Mouse (Mus musculus) layer of hippocampus, adult 9-11 months (tissue): ENCODE results near the gene Grpel1.

ENCODE experiments used
- DNase-seq: peaks from one replicate; pipeline ENCODE4 v3.0.0; 2022

Gene Grpel1

DNA sequence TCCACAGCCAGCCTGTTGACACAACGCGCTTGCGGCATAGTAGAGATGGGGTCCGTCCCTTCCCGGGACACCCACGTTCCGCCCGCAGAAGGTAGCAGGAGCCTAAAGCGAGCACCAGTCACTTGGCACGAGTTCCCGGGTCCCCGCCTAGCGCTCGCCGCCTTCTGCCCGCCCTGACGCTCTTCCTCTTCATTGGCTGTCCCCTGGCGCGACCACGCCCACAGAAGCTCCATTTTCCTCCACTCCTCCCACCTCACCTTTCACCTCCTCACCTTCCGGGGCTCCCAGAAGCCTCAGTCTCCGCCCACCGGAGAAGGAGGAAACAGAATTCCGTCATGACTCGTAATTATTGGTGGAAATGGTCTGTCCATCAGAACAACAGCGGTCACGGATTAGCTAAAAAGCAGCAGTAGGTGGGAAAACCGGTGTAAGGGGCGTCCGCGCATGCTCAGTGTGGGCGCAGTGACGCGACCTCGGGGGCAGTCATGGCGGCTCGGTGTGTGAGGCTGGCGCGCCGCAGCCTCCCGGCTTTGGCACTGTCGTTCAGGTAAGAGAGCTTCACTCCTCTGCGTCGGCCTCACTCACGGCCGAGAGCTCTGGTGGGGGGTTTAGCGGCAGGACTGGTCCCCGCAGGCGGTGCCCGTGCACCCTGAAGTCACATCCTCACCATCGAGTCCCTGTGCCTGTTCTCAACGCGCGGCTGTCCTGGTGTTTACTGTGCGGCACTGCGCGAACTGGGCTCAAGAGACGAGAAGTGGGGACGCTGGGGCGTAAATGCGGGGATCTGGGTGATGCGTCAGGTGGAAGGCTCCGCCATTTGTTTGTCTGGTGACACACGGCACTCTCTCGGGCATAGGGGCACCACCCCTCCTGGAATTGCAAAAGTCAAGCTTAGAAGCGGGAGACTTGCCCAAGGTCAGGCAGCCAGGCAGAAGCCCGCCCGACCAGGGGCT, at the start of gene Grpel1:
Grpel1 (plus strand) TSS at position 290 of the 953 bp plus-strand sequence.
- DNase-seq, result peak; percentile 100

DNA sequence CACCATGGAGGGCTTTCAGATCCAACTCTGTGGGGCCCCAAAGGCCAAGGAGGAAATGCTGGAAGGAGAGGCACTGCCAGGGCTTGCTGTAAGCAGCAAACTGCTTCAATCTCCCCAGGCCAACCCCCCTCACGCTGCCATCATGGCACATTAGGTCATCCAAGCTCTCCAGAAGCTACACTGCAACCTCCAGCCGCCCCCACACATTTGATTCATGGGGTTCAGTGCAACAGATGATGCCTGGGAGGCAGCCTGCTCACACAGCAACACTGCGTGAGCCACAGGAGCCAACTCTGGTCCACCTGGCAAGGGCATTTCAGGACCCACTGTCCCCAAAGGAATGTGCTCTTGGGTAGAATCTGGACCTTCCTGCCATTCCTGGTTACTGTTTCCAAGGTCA, 44.9 kb upstream of the Grpel1 start:
- DNase-seq, result peak; percentile 65

GRCm38 (mm10) chr5:36422689-36423088, 42.1 kb upstream of the Grpel1 start:
- DNase-seq, result no peak

DNA sequence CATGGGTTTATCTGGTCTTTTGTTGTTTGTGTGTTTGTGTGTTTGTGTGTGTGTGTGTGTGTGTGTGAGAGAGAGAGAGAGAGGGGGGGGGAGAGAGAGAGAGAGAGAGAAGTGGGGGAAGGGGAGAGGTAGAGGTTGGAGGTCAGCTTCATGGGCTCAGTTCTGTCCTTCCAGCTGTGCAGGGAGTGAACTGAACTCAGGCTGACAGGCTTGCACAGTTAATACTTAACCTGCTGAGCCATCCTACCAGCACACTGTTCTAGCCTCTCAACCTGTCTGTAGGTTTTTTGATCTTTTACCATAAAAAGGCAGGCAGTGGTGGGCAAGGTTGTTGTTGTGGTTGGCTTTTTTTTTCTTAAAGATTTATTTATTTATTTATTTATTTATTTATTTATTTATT, 40.1 kb upstream of the Grpel1 start:
- DNase-seq, result no peak

DNA sequence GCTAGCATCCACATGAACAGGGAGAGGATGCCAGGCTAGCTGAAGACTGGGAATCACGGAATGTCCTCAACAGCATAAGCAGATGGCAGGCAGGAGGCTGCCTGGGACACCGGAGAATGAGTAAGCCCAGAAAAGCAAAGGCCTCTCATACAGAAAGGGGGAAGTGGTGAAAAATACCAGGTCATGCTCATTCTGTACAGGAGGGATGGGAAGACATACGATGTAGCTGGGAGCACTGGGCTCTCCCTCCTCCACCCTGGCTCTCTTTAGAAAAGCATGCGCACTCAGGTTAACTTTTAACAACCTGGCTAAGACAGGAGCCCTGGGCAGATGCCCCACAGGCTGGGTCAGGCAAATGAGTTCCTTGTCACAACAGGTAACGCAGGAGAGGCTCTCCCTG, 38.4 kb upstream of the Grpel1 start:
- peak; percentile 78 for DNase-seq

DNA sequence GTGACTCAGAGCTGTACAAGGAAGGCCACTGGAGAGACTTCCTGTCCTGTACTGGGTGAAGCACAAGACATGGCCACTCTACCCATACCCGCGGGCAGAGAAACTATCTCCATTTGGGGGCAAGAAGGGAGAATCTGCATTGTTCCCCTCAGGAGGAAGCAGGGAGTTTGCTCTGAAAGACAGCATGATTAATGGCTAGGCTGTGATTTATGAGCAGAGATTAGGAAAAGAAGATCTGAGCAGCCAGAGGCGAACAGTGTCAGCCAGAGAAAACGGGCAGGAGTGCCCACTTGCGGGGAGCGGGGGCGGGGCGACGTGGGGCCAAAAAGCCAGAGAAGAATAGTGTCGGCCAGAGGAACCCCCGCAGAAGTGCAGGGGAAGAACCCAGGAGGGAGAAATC, 37.0 kb upstream of the Grpel1 start:
- no peak for DNase-seq

DNA sequence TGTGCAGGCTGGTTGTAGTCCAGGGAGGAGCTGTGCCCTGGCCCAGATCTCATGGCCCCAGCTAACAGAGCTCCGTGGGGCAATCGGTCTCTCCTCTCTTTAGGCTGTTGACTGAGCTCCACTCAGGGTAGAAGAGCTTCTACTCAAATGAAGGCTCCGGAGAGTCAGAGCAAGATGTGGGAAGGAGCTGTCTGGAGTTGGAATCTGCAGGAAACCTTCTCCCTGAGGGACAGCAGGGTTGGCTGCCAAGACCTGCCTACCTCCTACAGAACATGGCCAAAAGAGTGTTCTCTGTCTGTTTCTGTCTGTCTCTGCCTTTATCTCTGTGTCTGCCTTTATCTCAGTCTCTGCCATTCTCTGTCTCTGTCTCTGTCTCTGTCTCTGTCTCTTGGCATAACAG, 35.2 kb upstream of the Grpel1 start:
- DNase-seq, result no peak

DNA sequence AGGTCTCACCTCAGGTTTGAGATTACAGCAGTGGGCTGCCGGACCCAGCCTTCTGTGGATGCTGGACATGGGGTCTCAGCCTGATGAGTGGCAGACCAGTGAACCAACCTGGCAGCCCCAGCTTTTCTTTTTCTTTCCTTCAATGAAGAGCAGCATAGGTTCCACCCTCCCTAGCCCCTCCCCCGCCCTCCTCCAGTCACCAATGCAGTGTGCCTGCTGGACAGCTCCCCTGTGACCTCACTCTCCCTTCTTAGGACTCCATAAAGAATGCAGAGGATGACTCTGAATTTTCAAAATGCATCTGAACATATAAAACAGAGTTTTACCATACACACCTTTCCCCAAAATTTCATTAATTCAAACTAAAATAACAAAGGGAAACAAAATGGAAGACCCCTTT, 33.1 kb upstream of the Grpel1 start:
- DNase-seq, result no peak

GRCm38 (mm10) chr5:36434398-36434967, 30.3 kb upstream of the Grpel1 start:
- no peak for DNase-seq

DNA sequence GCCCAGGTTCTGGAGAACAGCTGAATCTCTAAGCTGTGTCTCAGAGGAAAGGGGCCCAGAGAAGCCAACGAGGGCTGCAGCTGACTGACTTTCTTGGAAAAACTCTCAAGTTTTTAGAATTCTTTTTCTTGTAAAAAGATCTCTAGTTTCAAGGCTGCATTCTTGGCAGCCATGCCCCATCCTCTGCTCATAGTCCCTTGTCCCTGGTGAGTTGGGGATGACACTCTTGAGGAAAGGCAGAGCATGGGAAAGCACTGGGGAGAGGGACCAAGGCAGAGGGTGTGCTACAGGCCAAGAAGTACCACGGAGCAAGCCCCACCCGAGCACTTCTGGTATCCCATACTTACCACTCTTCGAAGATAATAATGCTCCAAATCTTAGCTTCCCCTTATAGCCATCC, 27.9 kb upstream of the Grpel1 start:
- no peak for DNase-seq

- no peak for DNase-seq
Measured at GRCm38 (mm10) chr5:36440741-36441140, 24.1 kb upstream of the Grpel1 start.

DNA sequence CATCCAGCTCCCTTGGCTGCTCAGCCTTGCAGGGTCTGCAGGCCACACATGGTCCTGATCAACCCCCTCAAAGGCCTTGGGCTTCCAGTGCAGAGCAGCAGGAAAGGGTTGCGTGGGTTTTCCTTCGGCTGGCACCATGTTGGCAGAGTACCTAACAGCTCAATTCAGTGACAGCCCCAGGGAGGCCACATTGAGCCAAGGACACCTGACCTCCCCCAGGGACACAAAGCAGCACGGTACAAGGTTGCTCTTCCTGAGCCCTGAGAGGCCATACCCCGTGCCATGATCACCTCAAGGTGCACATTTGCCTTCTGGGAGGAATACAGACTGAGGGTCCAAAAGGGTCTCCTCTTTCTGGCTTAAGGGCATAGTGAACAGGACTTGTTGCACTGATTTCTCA, 20.2 kb upstream of the Grpel1 start:
- DNase-seq, result no peak

GRCm38 (mm10) chr5:36445028-36445427, 19.8 kb upstream of the Grpel1 start:
- no peak for DNase-seq

- no peak for DNase-seq
Measured at GRCm38 (mm10) chr5:36446166-36446890, 18.5 kb upstream of the Grpel1 start.

- no peak for DNase-seq
Measured at GRCm38 (mm10) chr5:36447872-36448271, 16.9 kb upstream of the Grpel1 start.

DNA sequence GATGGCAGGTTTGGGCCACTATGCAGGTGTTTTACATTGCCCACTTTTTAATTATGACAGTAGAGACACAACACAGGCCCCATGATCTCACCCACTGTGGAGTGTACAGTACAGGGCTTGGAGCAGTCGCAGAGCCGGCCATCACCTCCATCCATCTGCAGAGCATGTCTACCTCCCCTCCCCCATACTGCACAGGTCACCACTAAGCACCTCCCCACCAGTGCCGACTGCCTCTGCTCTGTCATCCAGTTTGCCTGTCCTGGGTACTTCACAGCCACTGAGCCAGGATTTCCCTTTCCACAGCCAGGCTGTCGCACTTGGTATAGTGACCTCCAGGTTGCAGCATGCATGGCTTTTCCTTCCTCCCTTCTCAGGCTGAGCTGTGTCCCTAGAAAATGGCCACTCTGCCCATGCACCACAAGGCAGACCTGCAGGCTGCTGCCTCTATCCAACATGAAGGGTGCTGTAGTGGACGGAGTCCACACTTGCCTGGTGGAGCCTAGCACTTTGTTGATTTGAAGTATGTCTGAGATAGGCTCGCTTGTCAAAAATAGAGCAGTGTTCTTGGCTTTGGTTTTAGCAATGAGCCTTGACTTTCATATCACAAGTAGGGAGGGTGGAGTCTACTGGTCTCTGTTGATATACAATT, 15.0 kb upstream of the Grpel1 start:
- DNase-seq, result no peak

DNA sequence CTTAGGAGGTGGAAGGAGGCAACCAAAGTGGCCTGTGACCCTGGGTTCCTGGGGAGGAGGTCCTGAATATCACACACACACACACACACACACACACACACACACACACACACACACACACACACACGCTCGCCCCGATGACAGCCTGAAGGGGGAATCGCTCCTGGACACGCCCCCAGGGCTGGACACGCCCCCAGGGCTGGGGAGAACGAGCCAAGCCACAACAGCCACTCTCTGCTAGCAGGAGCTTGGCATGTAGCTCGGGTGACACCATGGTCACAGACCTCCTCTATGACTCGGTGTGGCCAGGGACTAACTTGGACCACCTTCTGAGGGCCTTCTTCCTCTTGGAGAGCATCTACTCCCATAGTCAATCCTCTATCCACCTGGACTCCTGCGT, 13.7 kb upstream of the Grpel1 start:
- no peak for DNase-seq

- DNase-seq, result no peak
Measured at GRCm38 (mm10) chr5:36451872-36452389, 12.9 kb upstream of the Grpel1 start.

- no peak for DNase-seq
Measured at GRCm38 (mm10) chr5:36452821-36453220, 12.0 kb upstream of the Grpel1 start.

GRCm38 (mm10) chr5:36457706-36458105, 7.1 kb upstream of the Grpel1 start:
- no peak for DNase-seq

GRCm38 (mm10) chr5:36458926-36459325, 5.9 kb upstream of the Grpel1 start:
- no peak for DNase-seq

DNA sequence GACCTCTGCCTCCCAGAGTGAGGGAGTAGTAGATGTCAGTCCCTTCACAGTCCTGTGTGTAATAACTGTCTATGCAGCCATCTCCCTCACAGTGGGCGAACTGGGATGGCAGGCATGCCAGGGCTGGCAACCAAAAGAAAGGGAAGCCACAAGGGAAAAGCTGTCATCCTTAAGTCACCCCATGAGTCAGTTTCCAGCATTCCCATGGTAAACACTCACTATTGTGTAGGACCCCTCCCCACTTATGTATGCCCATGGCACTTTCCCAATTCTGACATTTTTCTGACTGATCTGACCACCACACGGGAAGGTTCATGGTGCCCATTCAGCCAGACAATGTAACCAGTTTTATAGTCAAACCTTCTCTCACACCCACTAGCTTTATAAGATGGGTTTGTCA, 4.1 kb upstream of the Grpel1 start:
- no peak for DNase-seq

DNA sequence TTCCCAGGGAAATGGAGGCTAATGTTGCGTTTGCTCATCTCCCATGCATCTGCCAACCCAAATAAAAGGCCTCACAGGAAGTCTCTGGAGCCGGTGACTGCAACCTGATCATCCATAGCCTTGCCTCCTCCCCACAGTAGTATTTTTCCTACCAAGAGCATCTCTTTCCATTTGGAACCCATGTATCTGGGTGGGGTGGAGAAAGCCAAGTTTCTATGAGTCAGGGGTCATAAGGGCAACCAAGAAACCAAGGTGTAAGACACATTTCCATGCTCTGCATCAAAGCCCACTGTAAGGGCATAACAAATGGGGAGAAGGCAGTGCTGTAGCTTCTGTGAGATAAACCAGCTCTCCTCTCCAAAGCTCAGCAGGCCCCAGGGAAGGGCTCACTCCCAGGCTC, 3.6 kb upstream of the Grpel1 start:
- DNase-seq, result no peak
